Mouse (Mus musculus): ENCODE data around the gene Sept14. TPM values are rescaled to one million over a fixed set of nuclear protein-coding genes. Genes with fewer than 3 reads are reported as not detected.

Gene Sept14
- total RNA-seq, 2 experiments from 2014 or later: not detected

DNA sequence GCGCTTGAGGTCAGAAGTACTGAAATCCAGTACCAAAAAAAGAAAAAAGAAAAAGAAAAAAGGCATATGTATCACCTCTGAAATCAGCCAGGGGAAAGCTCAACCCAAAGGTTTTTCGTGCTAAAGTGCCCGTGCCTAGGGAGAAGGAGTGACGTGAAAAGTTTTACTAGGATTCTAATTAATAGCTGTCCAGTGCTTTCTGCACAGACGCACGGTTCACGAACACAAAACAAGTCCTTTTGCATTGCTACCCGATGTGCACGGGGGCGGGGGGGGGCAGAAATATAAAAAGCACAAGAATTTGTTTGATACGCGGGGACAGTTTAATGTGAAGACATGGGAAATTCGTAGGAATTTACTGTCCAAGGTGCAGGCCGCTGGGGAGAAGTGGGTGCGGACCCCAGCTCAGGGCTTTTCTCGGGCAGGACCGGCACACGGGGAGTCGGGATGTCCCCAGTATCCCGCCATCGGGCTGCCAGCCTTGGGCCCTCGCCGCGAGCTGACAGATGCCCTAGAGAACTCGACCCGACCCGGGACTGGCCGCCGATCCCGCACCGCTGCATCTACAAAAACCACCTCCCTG, 38.8 kb downstream of the Sept14 start:
- DNase-seq (ENCODE audit: low spot score): no peak

DNA sequence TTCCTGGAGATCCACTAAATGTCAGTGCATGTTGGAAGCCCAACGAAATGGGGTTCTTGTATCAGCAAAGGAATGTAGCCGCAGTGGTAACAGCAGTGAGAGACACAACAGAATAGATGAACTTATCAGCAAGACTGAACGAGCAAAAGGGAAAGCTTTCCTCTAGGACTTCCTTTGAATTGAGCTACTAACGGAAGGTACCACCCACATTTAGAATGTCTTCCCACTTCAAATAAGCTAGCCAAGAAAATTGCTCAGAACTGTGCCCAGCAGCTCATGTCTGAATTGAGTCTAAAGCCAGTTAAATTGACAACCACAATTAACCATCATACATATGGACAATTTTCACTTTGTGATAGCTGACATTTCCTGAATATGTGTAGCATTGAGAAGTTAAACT, 40.5 kb downstream of the Sept14 start:
- no peak for DNase-seq (ENCODE audit: low spot score)

DNA sequence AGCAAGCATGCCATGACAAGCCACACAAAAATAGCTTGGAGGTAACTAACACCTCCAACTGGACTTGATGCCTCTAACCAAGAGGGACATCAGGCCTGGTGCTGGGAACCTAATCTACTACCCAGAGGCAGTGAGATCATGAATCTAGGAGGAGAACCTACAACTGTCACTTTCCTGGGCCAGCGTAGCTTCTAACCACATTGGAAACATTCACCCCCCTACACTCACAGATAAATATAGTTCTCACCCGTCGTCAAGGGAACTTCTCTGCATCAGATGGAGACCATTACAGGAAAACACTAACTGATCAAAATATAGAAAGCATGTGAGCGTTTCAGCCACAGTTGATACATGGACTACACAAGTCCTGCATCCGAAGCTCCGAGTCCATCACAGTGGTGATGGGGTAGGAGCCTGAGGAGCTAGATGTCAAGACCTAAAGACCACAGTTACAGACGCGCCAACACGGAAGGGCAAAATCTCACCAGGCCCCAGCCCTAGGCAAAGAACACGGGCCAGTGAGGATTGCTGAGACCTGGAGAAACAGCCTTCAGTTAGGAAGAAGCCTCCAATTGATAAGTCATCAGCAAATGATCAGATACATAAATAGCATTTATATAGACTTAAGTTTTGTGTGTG, 41.9 kb downstream of the Sept14 start:
- DNase-seq (ENCODE audit: low spot score): peak; percentile 9

DNA sequence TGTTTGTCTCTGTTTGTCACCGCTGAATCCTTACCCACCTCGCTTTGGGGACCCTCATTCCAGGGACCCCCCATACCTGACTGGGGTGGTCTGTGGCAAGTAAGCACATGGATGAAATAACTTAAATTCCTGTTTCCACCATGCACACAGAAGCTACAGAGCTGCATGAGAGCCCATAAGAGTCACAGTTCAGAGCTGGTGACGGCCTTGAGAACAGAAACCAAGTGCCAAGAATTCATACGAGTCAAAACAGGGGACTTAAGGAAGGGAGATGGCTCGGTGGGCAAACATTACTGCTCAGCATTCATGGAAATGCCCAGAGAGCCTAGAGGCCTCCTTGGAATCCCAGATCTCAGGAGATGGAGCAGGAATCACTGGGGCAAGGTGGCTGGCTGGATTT, 44.2 kb downstream of the Sept14 start:
- DNase-seq (ENCODE audit: low spot score): no peak

DNA sequence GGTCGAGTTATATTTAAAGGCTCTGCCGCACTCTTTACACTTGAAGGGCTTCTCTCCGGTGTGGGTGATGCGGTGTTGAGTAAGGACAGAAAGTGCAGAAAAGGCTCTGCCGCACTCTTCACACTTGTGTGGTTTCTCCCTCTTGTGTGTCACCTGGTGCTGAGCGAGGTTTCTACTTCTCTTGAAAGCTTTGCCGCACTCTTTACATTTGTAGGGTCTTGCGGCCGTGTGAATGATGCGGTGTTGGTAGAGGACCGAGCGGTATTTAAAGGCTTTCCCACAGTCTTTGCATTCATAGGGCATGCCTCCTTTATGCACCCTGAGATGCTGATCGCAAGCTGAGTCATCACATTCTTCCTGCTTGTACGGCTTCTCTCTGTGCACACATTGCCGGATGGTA, 50.4 kb downstream of the Sept14 start:
- DNase-seq (ENCODE audit: low spot score): no peak

DNA sequence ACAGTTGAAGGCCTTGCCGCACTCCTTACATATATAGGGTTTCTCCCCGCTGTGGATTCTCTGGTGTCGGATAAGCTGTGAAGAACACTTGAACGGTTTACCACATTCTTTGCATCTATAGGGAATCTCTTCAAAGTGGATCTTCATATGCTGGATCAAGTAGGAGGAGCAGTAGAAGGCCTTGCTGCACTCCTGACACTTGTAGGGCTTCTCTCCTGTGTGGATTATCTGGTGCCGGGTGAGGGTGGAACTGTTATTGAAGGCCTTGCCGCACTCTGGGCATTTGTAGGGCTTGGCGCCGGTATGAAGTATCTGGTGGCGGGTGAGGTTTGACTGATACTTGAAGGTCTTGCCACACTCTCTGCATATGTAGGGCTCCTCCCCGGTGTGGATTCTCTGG, 51.3 kb downstream of the Sept14 start:
- DNase-seq (ENCODE audit: low spot score): no peak

DNA sequence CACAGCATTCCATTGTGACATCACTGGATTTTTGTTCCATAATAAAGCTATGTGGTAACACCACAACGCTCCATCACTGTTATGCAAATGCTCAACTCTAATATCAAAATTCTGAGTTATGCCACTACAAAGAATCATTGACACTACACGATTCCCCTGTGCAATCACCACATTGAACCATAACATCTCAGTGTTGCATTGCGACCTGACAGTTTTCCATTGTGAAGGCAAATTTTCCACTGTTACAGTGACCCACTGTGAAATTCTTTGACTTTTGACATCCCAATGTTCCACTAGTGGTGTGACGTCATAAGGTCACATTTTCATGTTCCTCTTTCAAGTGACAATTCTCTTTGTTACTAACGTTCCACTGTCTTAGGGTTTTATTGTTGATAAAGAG, 57.5 kb downstream of the Sept14 start:
- no peak for DNase-seq (ENCODE audit: low spot score)

Other genes starting within 250 kb of the Sept14 start
- gene Sfswap, start 207.3 kb downstream of the Sept14 start, total RNA-seq (2021): 10 to 100 TPM; 22.2 to 22.4 TPM
- gene Mmp17, start 124.3 kb downstream of the Sept14 start, total RNA-seq (2021): under 1 TPM; 0.11 to 0.14 TPM
- 1 to 10 TPM; 1.9 to 2.0 TPM for gene Zfp11, start 38.4 kb downstream of the Sept14 start, total RNA-seq (2021)
- 10 to 100 TPM; 58.3 to 61.5 TPM for gene Mrps17, start 7.0 kb upstream of the Sept14 start, total RNA-seq (2021)
- gene Nipsnap2, start 16.6 kb upstream of the Sept14 start, total RNA-seq (2021): 100 to 1,000 TPM; 539 to 562 TPM
- 10 to 100 TPM; 13.2 to 14.4 TPM for gene Psph, start 78.9 kb upstream of the Sept14 start, total RNA-seq (2021)
- gene Sumf2, start 138.5 kb upstream of the Sept14 start, total RNA-seq (2021): 10 to 100 TPM in 1 of 2 experiments, 1 to 10 TPM in 1; 5.8 to 10.1 TPM
- gene Chchd2, start 179.0 kb upstream of the Sept14 start, total RNA-seq (2021): 100 to 1,000 TPM; 609 to 675 TPM
- under 1 TPM; 0.32 to 0.64 TPM for gene Zbed5, start 187.2 kb upstream of the Sept14 start, total RNA-seq (2021)
- gene Phkg1, start 190.0 kb upstream of the Sept14 start, total RNA-seq (2021): 100 to 1,000 TPM; 297 to 369 TPM
- gene Nupr1l, start 200.0 kb upstream of the Sept14 start, total RNA-seq (2021): under 1 TPM; 0.41 to 0.47 TPM
- 10 to 100 TPM; 21.5 to 21.9 TPM for gene Vkorc1l1, start 233.5 kb upstream of the Sept14 start, total RNA-seq (2021)